Mouse (Mus musculus): ENCODE measurements around the gene Arhgap31. TPM values are rescaled to one million over a fixed set of nuclear protein-coding genes. Genes with fewer than 3 reads are reported as not detected.
A peak's percentile ranks its signal among the peaks of the same experiment; 100 is the strongest.

Arhgap31 gene
- polyA plus RNA-seq, 1 experiment from 2014 or later = 6.3 TPM

GRCm38 (mm10) chr16:38562131-38562967, 150.7 kb downstream of the Arhgap31 start:
- peak overlapping the region; percentile 93 for H3K27ac ChIP-seq
- DNase-seq (ENCODE audit: low spot score) = peak; percentile 96
- peaks cover 12% of the 10 kb centered on the region; the same call in 1 of the 2 replicates for H3K27me3 ChIP-seq (ENCODE audit: low read depth, poor library complexity, severe bottlenecking)
- no peaks in the 10 kb centered on the region for H3K9me3 ChIP-seq (replicated peaks)
- H3K4me1 ChIP-seq = peaks cover 9% of the 10 kb centered on the region
- 8% methylated on average over 37 of the region's 37 CpGs for WGBS
- peaks cover 30% of the 10 kb centered on the region for H3K36me3 ChIP-seq
- H3K4me3 ChIP-seq = peak overlapping the region; percentile 90

- H3K36me3 ChIP-seq = no peaks in the 10 kb centered on the region
- no peak within 1 kb of the TSS for H3K27ac ChIP-seq
- H3K4me1 ChIP-seq = no peaks in the 10 kb centered on the region
- 94% methylated on average over 3 of the region's 3 CpGs for WGBS
- no peak within 1 kb of the TSS for H3K4me3 ChIP-seq
- no peak for DNase-seq (ENCODE audit: low spot score)
- H3K27me3 ChIP-seq (ENCODE audit: low read depth, poor library complexity, severe bottlenecking) = peaks cover 21% of the 10 kb centered on the region; the same call in 1 of the 2 replicates
- H3K9me3 ChIP-seq (replicated peaks) = no peaks in the 10 kb centered on the region
These were observed 154.8 kb downstream of the Arhgap31 start, which contains the start of gene Tmem39a for GRCm38 (mm10) chr16:38558221-38558748. Tmem39a (plus strand) TSS chr16:38558698.

- no peaks in the 10 kb centered on the region for H3K36me3 ChIP-seq
- no peaks in the 10 kb centered on the region for H3K9me3 ChIP-seq (replicated peaks)
- peaks cover 39% of the 10 kb centered on the region; the same call in 1 of the 2 replicates for H3K27me3 ChIP-seq (ENCODE audit: low read depth, poor library complexity, severe bottlenecking)
- no peak overlapping the region for H3K27ac ChIP-seq
- WGBS = 87% methylated on average over 3 of the region's 3 CpGs
- no peaks in the 10 kb centered on the region for H3K4me1 ChIP-seq
- no peak for DNase-seq (ENCODE audit: low spot score)
- H3K4me3 ChIP-seq = no peak overlapping the region
These were observed 157.1 kb downstream of the Arhgap31 start for GRCm38 (mm10) chr16:38555988-38556387.

- H3K36me3 ChIP-seq = peaks cover 39% of the 10 kb centered on the region
- no peaks in the 10 kb centered on the region for H3K9me3 ChIP-seq (replicated peaks)
- peak; percentile 87 for DNase-seq (ENCODE audit: low spot score)
- peaks cover 19% of the 10 kb centered on the region for H3K4me1 ChIP-seq
- H3K27ac ChIP-seq = peak within 1 kb of the TSS; percentile 91
- peaks cover 18% of the 10 kb centered on the region; the same call in 1 of the 2 replicates for H3K27me3 ChIP-seq (ENCODE audit: low read depth, poor library complexity, severe bottlenecking)
- H3K4me3 ChIP-seq = peak within 1 kb of the TSS; percentile 90
- WGBS = 3% methylated on average over 54 of the region's 54 CpGs
These were observed 163.3 kb downstream of the Arhgap31 start, which contains the start of gene Poglut1 for GRCm38 (mm10) chr16:38549479-38550396. Poglut1 (minus strand) TSS chr16:38550258.

Other genes with a start within 250 kb of the Arhgap31 start
- gene Timmdc1, start 190.6 kb downstream of the Arhgap31 start, polyA plus RNA-seq (2016; fragmentation: Nextera tagmentation; extraction: Ambion mirVana) = 29.2 and 30.1 TPM in 2 replicates
- 71.2 and 78.7 TPM in 2 replicates for gene Poglut1, start 163.0 kb downstream of the Arhgap31 start, polyA plus RNA-seq (2016; fragmentation: Nextera tagmentation; extraction: Ambion mirVana)
- 93.7 and 122 TPM in 2 replicates for gene Tmem39a, start 154.6 kb downstream of the Arhgap31 start, polyA plus RNA-seq (2016; fragmentation: Nextera tagmentation; extraction: Ambion mirVana)
- 19.2 and 23.0 TPM in 2 replicates for gene B4galt4, start 29.0 kb upstream of the Arhgap31 start, polyA plus RNA-seq (2016; fragmentation: Nextera tagmentation; extraction: Ambion mirVana)
- gene Upk1b, start 87.1 kb upstream of the Arhgap31 start, polyA plus RNA-seq (2016; fragmentation: Nextera tagmentation; extraction: Ambion mirVana) = 1.8 and 3.4 TPM in 2 replicates
- not detected in 2 replicates for gene 4930435E12Rik, start 115.5 kb upstream of the Arhgap31 start, polyA plus RNA-seq (2016; fragmentation: Nextera tagmentation; extraction: Ambion mirVana)
- 0.15 and 0.56 TPM in 2 replicates for gene Igsf11, start 179.4 kb upstream of the Arhgap31 start, polyA plus RNA-seq (2016; fragmentation: Nextera tagmentation; extraction: Ambion mirVana)